Comparison of ENCODE assay signal across 11 mouse cellular contexts in genomic region chr13:89540301-89540982, GRCm38 (mm10). TPM values are rescaled to one million over a fixed set of nuclear protein-coding genes. Genes with fewer than 3 reads are reported as not detected.
DNase-seq lines count a peak whose midpoint lies in the region; ATAC-seq lines count a peak whose summit lies in the region.
"Had no signal": no experiment of that assay in that cellular context is flagged by ENCODE, and none has a peak within 500 bp of the region (broad histone marks: within the 10 kb centered on the region; RNA-seq: fewer than 3 reads in every experiment).

No protein-coding gene starts in this region.

- DNase-seq in forebrain, embryonic 10.5 days (ENCODE audit: extremely low spot score, low spot score), result peak; percentile 44
- no peak for DNase-seq in kidney, adult 9 months
- DNase-seq in embryo, embryonic 10.5 days (ENCODE audit: low spot score), result peak; percentile 69
- DNase-seq in MN1 (ENCODE audit: low spot score), result no peak
- no peak for DNase-seq in thymus, postnatal 14 days
- DNase-seq: heart, postnatal 4 days; spleen, adult 18-20 months had no signal

- no peak overlapping the region for H3K4me2 ChIP-seq in forebrain, embryonic 13.5 days
- H3K4me2 ChIP-seq in kidney, embryonic 16.5 days (replicated peaks; ENCODE audit: low read depth, low read length), result peak overlapping the region; percentile 98; the same call in 1 of the 2 replicates
- peak overlapping the region; percentile 91 for H3K4me2 ChIP-seq in limb, embryonic 13.5 days (replicated peaks)

- H3K9me3 ChIP-seq in forebrain, embryonic 10.5 days, result no peaks in the 10 kb centered on the region
- H3K9me3 ChIP-seq in forebrain, embryonic 13.5 days (replicated peaks), result no peaks in the 10 kb centered on the region
- no peaks in the 10 kb centered on the region for H3K9me3 ChIP-seq in kidney, embryonic 16.5 days (ENCODE audit: low read length)
- H3K9me3 ChIP-seq in limb, embryonic 13.5 days, result no peaks in the 10 kb centered on the region

- H3K9ac ChIP-seq in forebrain, embryonic 13.5 days, result no peak overlapping the region
- H3K9ac ChIP-seq in kidney, embryonic 16.5 days (replicated peaks; ENCODE audit: low read length), result no peak overlapping the region
- peak overlapping the region; percentile 45 for H3K9ac ChIP-seq in limb, embryonic 13.5 days

- H3K4me1 ChIP-seq in forebrain, embryonic 10.5 days, result peaks cover 28% of the 10 kb centered on the region
- H3K4me1 ChIP-seq in forebrain, embryonic 13.5 days, result peaks cover 8% of the 10 kb centered on the region; the same call in 1 of the 2 replicates
- peaks cover 6% of the 10 kb centered on the region for H3K4me1 ChIP-seq in kidney, embryonic 16.5 days (ENCODE audit: insufficient read depth, low read length)
- H3K4me1 ChIP-seq in limb, embryonic 13.5 days, result peaks cover 14% of the 10 kb centered on the region

- 0 out of 2 replicates have a peak, but pooled peaks cover 5% of the 10 kb centered on the region for H3K27me3 ChIP-seq in forebrain, embryonic 10.5 days (ENCODE audit: poor library complexity, severe bottlenecking)
- H3K27me3 ChIP-seq in forebrain, embryonic 13.5 days, result no peaks in the 10 kb centered on the region
- no peaks in the 10 kb centered on the region for H3K27me3 ChIP-seq in kidney, embryonic 16.5 days (ENCODE audit: insufficient read depth, low read length)
- no peaks in the 10 kb centered on the region for H3K27me3 ChIP-seq in limb, embryonic 13.5 days
- H3K27me3 ChIP-seq: Patski had no signal

- peak overlapping the region; percentile 62 for H3K4me3 ChIP-seq in forebrain, embryonic 10.5 days
- H3K4me3 ChIP-seq in forebrain, embryonic 13.5 days, result no peak overlapping the region
- H3K4me3 ChIP-seq in kidney, embryonic 16.5 days (ENCODE audit: low read length), result peak overlapping the region; percentile 59
- H3K4me3 ChIP-seq in limb, embryonic 13.5 days, result peak overlapping the region; percentile 57

- 22% methylated on average over 11 of the region's 11 CpGs for WGBS in forebrain, embryonic 10.5 days
- 32% methylated on average over 8 of the region's 11 CpGs for WGBS in forebrain, embryonic 13.5 days
- WGBS in kidney, embryonic 16.5 days, result 20% methylated on average over 11 of the region's 11 CpGs
- 9% methylated on average over 11 of the region's 11 CpGs for WGBS in limb, embryonic 13.5 days

- ATAC-seq in forebrain, embryonic 13.5 days, result no peak
- peak; percentile 66 for ATAC-seq in kidney, embryonic 16.5 days (ENCODE audit: low FRiP score, low TSS enrichment)
- ATAC-seq in limb, embryonic 13.5 days (ENCODE audit: low FRiP score, low read depth), result peak; percentile 68
- ATAC-seq: Patski had no signal

- H3K27ac ChIP-seq in forebrain, embryonic 10.5 days, result peak overlapping the region; percentile 88
- H3K27ac ChIP-seq in forebrain, embryonic 13.5 days, result no peak overlapping the region
- H3K27ac ChIP-seq in kidney, embryonic 16.5 days (ENCODE audit: low read length), result peak overlapping the region; percentile 38; the same call in 1 of the 2 replicates
- peak overlapping the region; percentile 90 for H3K27ac ChIP-seq in limb, embryonic 13.5 days

- H3K36me3 ChIP-seq in forebrain, embryonic 10.5 days (replicated peaks), result no peaks in the 10 kb centered on the region
- H3K36me3 ChIP-seq in forebrain, embryonic 13.5 days (ENCODE audit: poor library complexity, severe bottlenecking), result no peaks in the 10 kb centered on the region
- no peaks in the 10 kb centered on the region for H3K36me3 ChIP-seq in kidney, embryonic 16.5 days (ENCODE audit: insufficient read depth, low read length)
- no peaks in the 10 kb centered on the region for H3K36me3 ChIP-seq in limb, embryonic 13.5 days

RNA-seq across cellular contexts. Expression of gene Hapln1, which starts 0.8 kb away (rescaled TPM):
- 27.3 and 29.6 TPM in 2 replicates for polyA plus RNA-seq in forebrain, embryonic 10.5 days (2016; fragmentation: Nextera tagmentation; extraction: Ambion mirVana)
- polyA plus RNA-seq in forebrain, embryonic 13.5 days (2015; fragmentation: Nextera tagmentation; extraction: Ambion mirVana), result 0.76 and 1.2 TPM in 2 replicates
- 9.0 TPM in 2 replicates for polyA plus RNA-seq in kidney, embryonic 16.5 days (2015; fragmentation: Nextera tagmentation; extraction: Ambion mirVana)
- 46.5 and 50.8 TPM in 2 replicates for polyA plus RNA-seq in limb, embryonic 13.5 days (2015; fragmentation: Nextera tagmentation; extraction: Ambion mirVana)
- polyA plus RNA-seq: Patski had no signal

Comparison
In these comparisons a context has a peak if more than half of its experiments do, and no peak if none do; other contexts are left out.
1. DNase-seq: peak in forebrain, embryonic 10.5 days (single experiment) and embryo, embryonic 10.5 days (single experiment); none in kidney, adult 9 months (single experiment), MN1 (single experiment) and thymus, postnatal 14 days (single experiment).